Mouse (Mus musculus): ENCODE data around the gene Comtd1.

- no peak for TF ChIP-seq POLR2A (IDR thresholded peaks at IDR 0.05; ENCODE audit: control insufficient read depth, extremely low read depth, insufficient read depth, low read length, poor library complexity)
- TF ChIP-seq CTCF (IDR thresholded peaks at IDR 0.05; ENCODE audit: borderline replicate concordance, control insufficient read depth, extremely low read depth, insufficient read depth, low read length, poor library complexity), result no peak
Observed at GRCm38 (mm10) chr14:21849524-21850418, 994 bp upstream of the Comtd1 start.

Data from thymus, adult 2 months (tissue).